Mouse (Mus musculus): ENCODE results near the gene Nono.

- TF ChIP-seq CTCF (IDR thresholded peaks at IDR 0.05; ENCODE audit: borderline replicate concordance, insufficient read depth, low read depth, low read length) (no peak), POLR2A (IDR thresholded peaks at IDR 0.05; ENCODE audit: borderline replicate concordance, insufficient read depth, low read length) (no peak)
Observed at GRCm38 (mm10) chrX:101429976-101430375, 858 bp downstream of the Nono start.
